In the genomic region with DNA sequence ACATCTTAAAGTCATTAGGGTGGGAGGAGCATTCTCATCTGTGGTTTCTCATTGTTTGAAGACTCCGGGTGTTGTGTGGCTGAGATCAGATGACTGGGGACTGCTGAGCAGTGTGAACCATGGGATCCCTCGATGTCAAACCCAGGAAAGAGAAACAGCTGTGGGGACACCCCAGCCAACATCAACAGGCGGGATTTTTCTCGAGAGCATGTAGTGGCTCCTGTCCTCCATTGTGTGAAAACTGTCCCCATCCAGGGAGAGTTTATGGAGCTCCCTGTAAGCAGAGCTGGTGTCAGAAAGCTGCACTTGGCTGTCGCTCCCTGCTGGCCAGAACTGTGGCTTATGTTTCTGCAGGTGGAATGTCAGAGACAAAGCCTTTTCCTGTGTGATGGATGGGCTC, we compare ENCODE assay signal across 10 mouse cellular contexts.
DNase-seq lines count a peak whose midpoint lies in the region; ATAC-seq and TF ChIP-seq lines count a peak whose summit lies in the region.
"Had no signal": no experiment of that assay in that cellular context is flagged by ENCODE, and none has a peak within 500 bp of the region (broad histone marks: within the 10 kb centered on the region; RNA-seq: fewer than 3 reads in every experiment).

No protein-coding gene starts in this region.

- H3K4me3 ChIP-seq in gastrocnemius, adult 2 months, result peak overlapping the region; percentile 3; the same call in 1 of the 2 replicates
- 0 out of 2 replicates have a peak overlapping the region, but pooled peaks have one; percentile 14 for H3K4me3 ChIP-seq in midbrain, embryonic 10.5 days
- no peak overlapping the region for H3K4me3 ChIP-seq in midbrain, embryonic 13.5 days (replicated peaks)
- no peak overlapping the region for H3K4me3 ChIP-seq in stomach, embryonic 15.5 days (replicated peaks)
- H3K4me3 ChIP-seq: liver, embryonic 15.5 days had no signal

- H3K27ac ChIP-seq in gastrocnemius, adult 2 months, result peak overlapping the region; percentile 38; the same call in 1 of the 2 replicates
- H3K27ac ChIP-seq in midbrain, embryonic 10.5 days (replicated peaks), result peak overlapping the region; percentile 57
- no peak overlapping the region for H3K27ac ChIP-seq in midbrain, embryonic 13.5 days
- no peak overlapping the region for H3K27ac ChIP-seq in stomach, embryonic 15.5 days
- H3K27ac ChIP-seq: liver, embryonic 15.5 days had no signal

- DNase-seq in gastrocnemius, adult 2 months, result peak; percentile 28
- no peak for DNase-seq in gastrocnemius, postnatal 36 days
- no peak for DNase-seq in midbrain, embryonic 10.5 days (ENCODE audit: low spot score)
- DNase-seq in heart, postnatal 14 days, result peak; percentile 29 to 49
- DNase-seq in T-cell, adult 2 months (ENCODE audit: low spot score), result no peak
- DNase-seq in left cerebral cortex, adult 9 months (ENCODE audit: low spot score in 2 of 2), result no peak
- DNase-seq: thymus, postnatal 4 days had no signal

- TF ChIP-seq CTCF in gastrocnemius, adult 2 months (IDR thresholded peaks at IDR 0.05), result peak; percentile 35; the same call in 1 of the 2 replicates

- H3K4me2 ChIP-seq in midbrain, embryonic 13.5 days (replicated peaks), result no peak overlapping the region
- H3K4me2 ChIP-seq in stomach, embryonic 15.5 days, result no peak overlapping the region
- H3K4me2 ChIP-seq: liver, embryonic 15.5 days had no signal

- WGBS in midbrain, embryonic 10.5 days, result 11% methylated on average over 5 of the region's 5 CpGs
- WGBS in midbrain, embryonic 13.5 days, result 12% methylated on average over 5 of the region's 5 CpGs
- WGBS in stomach, embryonic 15.5 days, result 19% methylated on average over 5 of the region's 5 CpGs

- H3K9me3 ChIP-seq in midbrain, embryonic 10.5 days (replicated peaks), result peaks cover 6% of the 10 kb centered on the region
- no peaks in the 10 kb centered on the region for H3K9me3 ChIP-seq in midbrain, embryonic 13.5 days
- no peaks in the 10 kb centered on the region for H3K9me3 ChIP-seq in stomach, embryonic 15.5 days

- H3K27me3 ChIP-seq in midbrain, embryonic 10.5 days (ENCODE audit: low read depth, poor library complexity, severe bottlenecking), result peaks cover 62% of the 10 kb centered on the region
- peaks cover 37% of the 10 kb centered on the region for H3K27me3 ChIP-seq in midbrain, embryonic 13.5 days
- H3K27me3 ChIP-seq in stomach, embryonic 15.5 days (replicated peaks), result 0 out of 2 replicates have a peak, but pooled peaks cover 3% of the 10 kb centered on the region

- ATAC-seq in midbrain, embryonic 13.5 days, result no peak
- peak; percentile 20; the same call in 1 of the 2 replicates for ATAC-seq in stomach, embryonic 15.5 days (ENCODE audit: insufficient read depth, low FRiP score, low read depth)

- intact Hi-C loops in gastrocnemius, adult 2 months (cut with DNase I), result loop anchor here (10.0 kb wide), 1 partner anchor 297 kb away; no protein-coding TSS in a partner anchor
- intact Hi-C loops in gastrocnemius, postnatal 36 days (cut with DNase I), result loop anchor here (10.0 kb wide), 1 partner anchor 297 kb away; no protein-coding TSS in a partner anchor
- intact Hi-C loops in heart, postnatal 14 days (cut with DNase I), result loop anchor here (10.0 kb wide), 1 partner anchor 297 kb away; no protein-coding TSS in a partner anchor

- no peak overlapping the region for H3K9ac ChIP-seq in midbrain, embryonic 13.5 days (replicated peaks)
- H3K9ac ChIP-seq in stomach, embryonic 15.5 days, result no peak overlapping the region
- H3K9ac ChIP-seq: liver, embryonic 15.5 days had no signal

- H3K4me1 ChIP-seq in midbrain, embryonic 10.5 days, result peaks cover 55% of the 10 kb centered on the region
- H3K4me1 ChIP-seq in midbrain, embryonic 13.5 days (replicated peaks), result peaks cover 34% of the 10 kb centered on the region
- peaks cover 13% of the 10 kb centered on the region for H3K4me1 ChIP-seq in stomach, embryonic 15.5 days
- H3K4me1 ChIP-seq: liver, embryonic 15.5 days had no signal

- H3K36me3 ChIP-seq in midbrain, embryonic 10.5 days, result no peaks in the 10 kb centered on the region
- no peaks in the 10 kb centered on the region for H3K36me3 ChIP-seq in midbrain, embryonic 13.5 days
- no peaks in the 10 kb centered on the region for H3K36me3 ChIP-seq in stomach, embryonic 15.5 days
- H3K36me3 ChIP-seq: liver, embryonic 15.5 days had no signal

Comparison
In these comparisons a context has a peak if more than half of its experiments do, and no peak if none do; other contexts are left out.
1. DNase-seq: peak in gastrocnemius, adult 2 months (single experiment) and heart, postnatal 14 days (2 of 2); none in gastrocnemius, postnatal 36 days (0 of 2), midbrain, embryonic 10.5 days (single experiment), T-cell, adult 2 months (single experiment) and left cerebral cortex, adult 9 months (0 of 2).
2. H3K27ac ChIP-seq: peak in gastrocnemius, adult 2 months (single experiment) and midbrain, embryonic 10.5 days (single experiment); none in midbrain, embryonic 13.5 days (single experiment) and stomach, embryonic 15.5 days (single experiment).
3. H3K4me3 ChIP-seq: peak in gastrocnemius, adult 2 months (single experiment) and midbrain, embryonic 10.5 days (single experiment); none in midbrain, embryonic 13.5 days (single experiment) and stomach, embryonic 15.5 days (single experiment).